Mouse (Mus musculus): ENCODE data around the gene Fam131a.

The Fam131a gene

DNA sequence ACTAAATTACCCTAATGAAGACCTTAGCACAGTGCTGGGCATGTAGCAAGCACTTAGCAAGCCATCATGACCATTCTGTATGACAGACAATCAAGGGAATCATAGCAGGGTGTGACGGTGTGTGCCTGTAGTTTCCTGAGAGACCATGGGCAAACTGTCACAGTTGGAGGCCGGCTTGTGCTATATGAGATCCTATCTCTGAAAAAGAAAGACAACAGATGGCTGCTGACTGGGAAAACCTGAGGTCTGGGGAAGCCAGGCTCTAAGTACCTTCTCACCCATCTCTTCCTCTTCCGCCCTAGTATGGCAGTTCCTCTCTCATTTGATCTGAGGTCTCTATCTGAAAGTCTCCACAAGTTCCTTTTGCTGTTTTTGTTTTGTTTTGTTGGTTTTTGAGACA is 12.7 kb downstream of the Fam131a start:
- POLR2A ChIA-PET: interaction anchor here in 1 of 4 experiments (4.1 kb wide), 1 partner anchor 12 kb away, joined by 17 read pairs; the partner anchor contains the start of genes Clcn2 and Polr2h
- CTCF ChIA-PET: interaction anchor here in 1 of 4 experiments (1.2 kb wide), 1 partner anchor 11 kb away, joined by 4 read pairs; the partner anchor contains the start of genes Clcn2 and Polr2h

DNA sequence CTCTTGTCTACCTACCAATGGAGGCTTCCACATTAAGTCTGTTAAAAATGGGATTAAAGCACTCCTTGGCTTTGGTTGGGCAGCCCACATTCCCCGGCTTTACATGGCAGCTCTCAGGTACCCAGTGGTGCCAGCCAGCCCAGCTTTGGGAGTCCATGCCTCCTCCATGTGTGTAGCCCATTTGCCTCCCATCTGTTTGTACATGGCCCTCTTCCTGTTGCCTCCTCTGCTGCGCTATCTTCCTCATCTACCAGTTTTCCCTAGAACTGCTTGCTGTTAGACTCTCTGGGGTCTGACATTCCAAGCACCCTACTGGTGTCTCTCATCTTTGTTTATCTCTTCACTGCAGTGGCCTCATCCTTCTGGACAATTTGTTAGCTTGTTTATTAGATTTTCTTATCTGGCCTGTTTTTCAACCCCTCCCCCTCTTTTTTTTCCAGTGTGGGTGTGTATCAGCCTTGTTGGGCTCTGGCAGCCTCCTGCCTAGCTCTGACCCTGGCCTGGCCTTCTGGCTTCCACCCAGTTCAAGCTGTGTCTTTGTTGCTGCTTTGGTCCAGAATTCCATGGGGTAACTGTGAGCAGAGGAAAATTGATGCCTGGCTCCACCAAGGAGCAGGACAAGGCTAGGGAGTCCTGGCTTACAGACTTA is 13.5 kb downstream of the Fam131a start:
- CTCF ChIA-PET: interaction anchor here in 2 of 4 experiments (1.2 to 5.6 kb wide), 3 partner anchors 10 to 59 kb away, joined by 3 to 26 read pairs (median 4); partner anchors contain the start of genes Clcn2 (in 1 of the 2) and Polr2h (in 1 of the 2)
- POLR2A ChIA-PET: interaction anchor here in 3 of 4 experiments (0.8 to 4.1 kb wide), 6 partner anchors 11 to 208 kb away, joined by 3 to 17 read pairs (median 3); partner anchors contain the start of genes Clcn2 (in 2 of the 3), Polr2h (in 2 of the 3) and Eif2b5 (in 1 of the 3)

DNA sequence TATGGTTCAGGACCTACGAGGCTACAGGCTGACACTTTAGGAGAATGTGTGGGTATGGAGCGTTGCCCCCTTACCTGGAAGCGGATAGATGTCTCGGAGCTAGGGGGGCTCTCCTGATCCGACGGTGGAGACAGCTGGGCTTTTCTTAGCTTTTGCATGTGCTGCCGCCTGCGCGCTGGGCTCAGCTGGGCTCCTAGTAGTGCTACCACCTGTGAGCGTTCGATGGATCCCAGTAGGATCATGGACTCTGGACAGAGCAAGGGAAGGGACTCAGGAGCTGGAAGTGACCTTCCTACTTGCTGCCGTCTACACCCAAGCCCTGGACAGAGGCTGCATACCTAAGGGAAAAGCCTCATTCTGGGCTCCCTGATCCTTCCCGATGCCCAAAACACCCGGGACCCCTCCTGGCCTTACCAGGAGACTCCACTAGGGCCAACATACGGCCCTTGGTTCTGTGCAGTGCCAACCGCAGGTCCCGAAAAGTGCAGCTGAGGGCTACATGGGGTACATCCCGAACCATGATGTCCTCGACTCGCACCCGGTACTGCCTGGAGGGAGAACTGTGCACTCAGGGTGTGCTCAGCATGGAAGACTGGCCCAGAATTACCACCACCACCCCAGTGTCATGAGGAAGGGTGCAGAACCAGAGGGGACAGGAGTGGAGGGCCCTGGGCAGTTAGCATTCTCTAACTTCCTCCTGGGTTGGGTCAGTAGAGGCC is 15.3 kb downstream of the Fam131a start:
- CTCF ChIA-PET: interaction anchor here in 3 of 4 experiments (0.6 to 5.6 kb wide), 17 partner anchors 7 to 479 kb away, joined by 3 to 30 read pairs (median 5); partner anchors contain the start of genes Clcn2 (in 2 of the 3) and Polr2h (in 2 of the 3)

DNA sequence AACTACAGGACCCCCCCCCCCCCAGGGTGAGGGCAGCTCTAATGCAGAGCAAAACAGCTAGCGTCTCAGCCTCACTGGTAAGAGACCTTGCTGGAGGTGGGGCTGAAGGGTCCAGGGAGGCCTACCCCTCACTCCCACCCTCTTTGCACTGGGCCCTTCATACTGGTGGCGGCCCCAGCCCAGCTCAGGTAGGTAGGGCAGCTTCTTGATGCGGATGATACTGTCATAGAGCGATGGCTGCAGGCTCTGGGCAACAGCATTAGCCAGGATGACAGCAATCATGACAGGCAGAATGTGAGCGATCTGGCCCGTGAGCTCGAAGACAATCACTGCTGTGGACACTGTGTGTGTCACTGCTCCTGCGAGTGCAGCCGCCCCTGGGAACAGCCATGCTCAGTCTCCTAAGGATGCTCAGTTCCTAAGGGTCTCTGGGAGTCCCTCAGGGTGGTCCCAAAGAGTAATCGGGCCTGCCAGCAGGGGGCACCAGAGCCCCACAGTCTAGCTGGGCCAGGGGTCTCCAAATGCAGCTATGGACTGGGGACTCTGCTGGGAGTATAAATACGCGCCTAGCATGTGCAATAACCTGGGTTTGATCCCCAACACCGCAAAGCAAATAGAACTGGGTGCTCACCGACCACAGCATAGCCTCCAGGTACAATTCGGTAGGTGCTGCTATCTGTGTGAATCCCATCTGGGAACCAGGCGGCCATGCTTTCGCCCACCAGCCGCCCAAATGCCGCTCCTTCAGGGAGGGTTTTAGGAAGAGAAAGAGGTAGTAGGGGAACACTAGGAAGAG is 16.1 kb downstream of the Fam131a start:
- ChIA-PET POLR2A (interaction anchor here in 3 of 4 experiments (0.6 to 4.1 kb wide), 16 partner anchors 7 to 211 kb away, joined by 3 to 17 read pairs (median 3); partner anchors contain the start of genes Clcn2 (in 3 of the 3), Polr2h (in 3 of the 3), Dvl3 (in 1 of the 3) and Eif2b5 (in 1 of the 3)), CTCF (interaction anchor here (0.6 to 5.6 kb wide), 26 partner anchors 8 to 490 kb away, joined by 3 to 30 read pairs (median 4); partner anchors contain the start of genes Clcn2 (in 2 of the 4) and Polr2h (in 2 of the 4))

More for the DNA sequence above, 15.3 kb downstream of the Fam131a start:
- POLR2A ChIA-PET: interaction anchor here (0.6 to 4.1 kb wide), 15 partner anchors 8 to 211 kb away, joined by 3 to 17 read pairs (median 3); partner anchors contain the start of genes Clcn2 (in 3 of the 4), Polr2h (in 3 of the 4), Dvl3 (in 1 of the 4) and Eif2b5 (in 1 of the 4)

DNA sequence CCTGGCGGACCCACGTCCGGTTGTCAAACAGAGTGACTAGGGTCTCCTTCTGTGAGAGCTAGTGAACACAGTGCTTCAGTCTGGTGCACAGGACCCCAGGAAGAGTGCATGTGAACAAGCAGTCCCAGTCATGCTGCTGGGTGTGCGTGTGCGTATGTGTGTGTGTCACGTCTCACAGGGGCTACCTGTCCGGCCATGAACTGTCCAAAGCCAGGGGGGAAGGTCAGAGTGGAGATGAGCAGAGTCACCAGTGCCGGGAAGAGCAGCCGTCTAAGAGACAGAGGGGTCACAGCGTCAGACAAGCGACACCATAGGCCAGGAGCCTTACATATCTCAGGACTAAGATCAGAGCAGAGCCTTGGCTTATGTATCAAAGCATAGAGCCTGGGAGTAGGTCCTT is 17.3 kb downstream of the Fam131a start:
- CTCF ChIA-PET: interaction anchor here in 3 of 4 experiments (0.5 to 5.6 kb wide), 17 partner anchors 8 to 789 kb away, joined by 3 to 30 read pairs (median 6); partner anchors contain the start of genes Eef1akmt4 (in 1 of the 3), Eif4g1 (in 1 of the 3) and Gm49333 (in 1 of the 3)

DNA sequence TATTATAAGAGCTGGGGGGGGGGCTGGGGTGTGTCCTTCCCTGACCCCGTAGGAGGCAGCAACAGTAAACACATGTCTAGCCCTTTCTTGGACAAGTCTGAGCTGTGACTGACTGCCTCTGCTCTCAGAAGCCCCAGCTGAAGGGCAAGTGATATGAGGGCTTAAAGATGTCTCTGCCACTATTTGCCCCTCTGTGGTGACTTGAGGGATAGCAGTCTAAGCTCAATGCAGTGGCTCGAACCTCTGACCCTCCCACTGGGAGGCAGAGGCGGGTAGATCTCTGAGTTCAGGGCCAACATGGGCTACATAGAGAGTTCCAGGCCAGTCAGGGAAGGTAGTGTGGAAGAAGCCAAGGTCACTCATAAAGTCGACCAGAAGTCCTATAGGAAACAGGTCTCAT is 17.8 kb downstream of the Fam131a start:
- POLR2A ChIA-PET: interaction anchor here in 3 of 4 experiments (0.7 to 9.0 kb wide), 16 partner anchors 8 to 201 kb away, joined by 3 to 116 read pairs (median 4); partner anchors contain the start of gene Fam131a (in 2 of the 3)

More for the DNA sequence above, 17.3 kb downstream of the Fam131a start:
- POLR2A ChIA-PET: interaction anchor here in 3 of 4 experiments (0.7 to 9.0 kb wide), 16 partner anchors 8 to 201 kb away, joined by 3 to 116 read pairs (median 4); partner anchors contain the start of gene Fam131a (in 2 of the 3)

DNA sequence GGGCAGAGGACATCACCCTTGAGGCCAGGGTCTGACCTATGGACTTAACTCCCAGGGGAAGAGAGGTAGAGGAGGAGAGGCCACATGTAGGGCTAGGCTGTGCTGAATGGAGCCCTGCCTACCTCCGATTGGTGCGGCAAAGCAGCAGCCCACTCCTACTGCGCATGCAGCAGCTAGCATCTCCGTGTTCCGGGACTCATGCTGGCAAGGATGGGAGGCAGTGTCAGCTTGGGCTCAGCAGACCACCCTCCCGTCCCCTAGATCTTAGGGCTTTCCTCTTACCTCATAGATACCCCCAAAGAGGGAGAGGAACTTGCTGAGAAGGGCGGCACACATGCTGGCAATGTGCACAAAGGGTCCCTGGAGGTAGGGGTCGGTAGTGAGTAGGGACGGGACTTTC is 19.1 kb downstream of the Fam131a start:
- POLR2A ChIA-PET: interaction anchor here in 2 of 4 experiments (0.9 to 9.0 kb wide), 9 partner anchors 10 to 164 kb away, joined by 3 to 116 read pairs (median 4); partner anchors contain the start of genes Abcf3 (in 1 of the 2) and Eif4g1 (in 1 of the 2)
- CTCF ChIA-PET: interaction anchor here in 3 of 4 experiments (1.2 to 5.6 kb wide), 4 partner anchors 10 to 53 kb away, joined by 3 to 26 read pairs (median 6); no protein-coding TSS in a partner anchor

More for the DNA sequence above, 17.8 kb downstream of the Fam131a start:
- CTCF ChIA-PET: interaction anchor here (0.5 to 5.6 kb wide), 18 partner anchors 8 to 789 kb away, joined by 3 to 30 read pairs (median 6); partner anchors contain the start of genes Eef1akmt4 (in 1 of the 4), Eif4g1 (in 1 of the 4) and Gm49333 (in 1 of the 4)

DNA sequence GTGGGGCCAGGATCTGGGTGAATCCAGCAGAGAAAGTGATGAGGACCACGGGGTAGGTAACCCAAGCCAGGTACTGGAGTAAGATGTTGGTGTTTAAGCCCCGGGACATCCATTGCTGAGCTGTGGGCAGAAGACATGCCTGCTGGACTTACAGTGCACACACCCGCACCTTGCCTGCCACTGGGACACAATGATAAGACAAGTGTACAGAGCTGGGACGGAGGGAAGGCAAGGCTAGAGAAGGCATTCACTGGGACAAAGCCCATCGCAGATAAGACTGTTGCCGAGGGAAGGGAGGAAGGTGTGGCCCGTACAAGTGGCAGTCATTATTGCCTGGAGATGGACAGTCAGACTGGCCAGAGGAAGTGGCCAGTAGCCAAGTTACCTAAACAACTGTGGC is 19.8 kb downstream of the Fam131a start:
- ChIA-PET POLR2A (interaction anchor here (0.6 to 9.0 kb wide), 14 partner anchors 10 to 651 kb away, joined by 3 to 116 read pairs (median 4); partner anchors contain the start of genes Abcf3 (in 1 of the 4), Eif2b5 (in 1 of the 4) and Eif4g1 (in 1 of the 4)), CTCF (interaction anchor here (0.5 to 3.2 kb wide), 11 partner anchors 8 to 59 kb away, joined by 3 to 9 read pairs (median 3); partner anchors contain the start of gene Fam131a (in 1 of the 4))

DNA sequence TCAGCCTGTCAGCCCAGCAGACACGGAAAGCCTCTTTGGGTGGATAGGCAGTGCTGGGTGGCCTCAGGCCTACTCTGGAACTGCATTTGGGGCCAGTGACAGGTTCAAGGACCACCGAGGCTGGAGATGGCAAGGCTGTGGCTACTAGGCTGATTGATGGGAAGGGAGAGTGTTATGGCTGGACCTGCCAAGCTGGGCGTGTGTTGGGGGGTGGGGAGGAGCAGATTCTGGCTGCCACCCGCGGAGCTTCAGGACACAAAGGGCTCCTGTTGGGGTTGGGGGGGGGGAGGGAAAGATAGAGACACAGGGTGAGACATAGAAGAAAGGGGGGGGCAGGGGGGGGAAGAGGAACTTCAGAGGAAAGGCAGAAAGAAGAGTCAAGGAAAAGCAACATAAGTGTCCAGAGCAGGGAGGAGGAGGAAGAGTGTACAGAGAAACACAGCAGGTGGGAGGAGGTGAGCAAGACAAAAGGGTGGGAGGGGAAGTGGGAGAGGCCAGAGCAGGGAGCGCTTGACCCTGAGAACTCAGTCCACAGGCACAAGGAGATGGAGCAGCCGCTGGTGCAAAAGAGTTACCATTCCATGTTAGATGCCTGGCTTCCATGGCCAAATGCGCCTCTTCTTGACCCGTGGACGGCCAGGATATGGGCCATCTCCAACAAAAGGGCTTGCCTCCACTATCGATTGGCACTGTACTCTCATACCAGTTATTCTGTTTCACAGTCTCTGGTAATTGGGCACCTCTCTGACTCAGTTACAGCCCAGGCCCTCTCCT is 21.5 kb downstream of the Fam131a start:
- CTCF ChIA-PET: interaction anchor here in 3 of 4 experiments (0.6 to 3.8 kb wide), 11 partner anchors 10 to 101 kb away, joined by 3 to 30 read pairs (median 5); no protein-coding TSS in a partner anchor
- POLR2A ChIA-PET: interaction anchor here (0.8 to 9.0 kb wide), 20 partner anchors 10 to 490 kb away, joined by 3 to 116 read pairs (median 8); partner anchors contain the start of genes Camk2n2 (in 2 of the 4), Abcf3 (in 1 of the 4), Alg3 (in 1 of the 4) and Eef1akmt4 (in 1 of the 4)

DNA sequence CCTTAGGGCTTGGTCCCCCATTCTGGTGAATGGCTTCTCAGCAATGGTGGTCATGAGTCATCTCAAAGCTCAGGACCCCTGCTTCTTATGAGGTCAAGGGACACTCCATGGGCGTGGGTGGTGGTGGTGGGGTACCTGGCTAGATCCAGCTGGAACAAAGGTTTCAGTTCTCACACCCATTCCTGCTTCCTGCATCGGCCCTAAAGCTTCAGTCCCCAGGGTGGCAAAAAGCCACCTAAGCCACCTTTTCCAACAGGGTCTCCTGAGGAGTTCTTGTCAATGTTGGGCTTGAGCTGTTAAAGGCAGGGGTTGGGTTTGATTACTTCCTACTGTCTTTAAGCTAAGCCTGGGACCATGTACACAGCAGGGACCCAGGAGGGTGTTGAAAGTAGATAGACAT is 22.1 kb downstream of the Fam131a start:
- ChIA-PET POLR2A (interaction anchor here (0.5 to 9.0 kb wide), 26 partner anchors 9 to 490 kb away, joined by 3 to 116 read pairs (median 6); partner anchors contain the start of genes Camk2n2 (in 2 of the 4), Ephb3 (in 2 of the 4), Abcc5 (in 1 of the 4) and Abcf3 (in 1 of the 4)), CTCF (interaction anchor here (0.5 to 3.8 kb wide), 12 partner anchors 10 to 104 kb away, joined by 3 to 30 read pairs (median 8); partner anchors contain the start of genes Alg3 (in 1 of the 4), Eef1akmt4 (in 1 of the 4) and Gm49333 (in 1 of the 4))

DNA sequence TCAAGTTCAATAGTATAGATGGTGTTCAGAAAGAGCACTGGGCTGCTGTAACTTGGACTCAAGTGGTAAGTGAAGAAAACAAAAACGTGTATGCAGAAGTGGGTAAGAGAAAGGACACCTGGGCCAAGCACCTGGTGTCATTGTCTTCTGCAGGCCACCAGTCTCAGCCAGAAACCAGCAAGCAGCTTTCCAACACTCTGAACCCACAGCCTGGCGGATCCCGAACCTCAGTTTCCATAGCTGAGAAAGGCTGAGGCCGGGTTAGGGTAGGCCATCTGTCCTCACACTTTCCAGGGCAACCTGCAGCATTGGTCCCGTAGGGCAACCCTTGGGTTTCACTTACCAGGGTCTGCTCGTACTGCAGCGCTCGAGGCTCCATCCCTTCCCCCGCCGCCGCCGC is 22.5 kb downstream of the Fam131a start:
- POLR2A ChIA-PET: interaction anchor here (0.5 to 9.0 kb wide), 26 partner anchors 9 to 489 kb away, joined by 3 to 116 read pairs (median 6); partner anchors contain the start of genes Camk2n2 (in 2 of the 4), Ephb3 (in 2 of the 4), Abcc5 (in 1 of the 4) and Abcf3 (in 1 of the 4)
- CTCF ChIA-PET: interaction anchor here (0.5 to 3.8 kb wide), 15 partner anchors 9 to 677 kb away, joined by 3 to 30 read pairs (median 7); partner anchors contain the start of genes Alg3 (in 1 of the 4), Eef1akmt4 (in 1 of the 4) and Gm49333 (in 1 of the 4)

DNA sequence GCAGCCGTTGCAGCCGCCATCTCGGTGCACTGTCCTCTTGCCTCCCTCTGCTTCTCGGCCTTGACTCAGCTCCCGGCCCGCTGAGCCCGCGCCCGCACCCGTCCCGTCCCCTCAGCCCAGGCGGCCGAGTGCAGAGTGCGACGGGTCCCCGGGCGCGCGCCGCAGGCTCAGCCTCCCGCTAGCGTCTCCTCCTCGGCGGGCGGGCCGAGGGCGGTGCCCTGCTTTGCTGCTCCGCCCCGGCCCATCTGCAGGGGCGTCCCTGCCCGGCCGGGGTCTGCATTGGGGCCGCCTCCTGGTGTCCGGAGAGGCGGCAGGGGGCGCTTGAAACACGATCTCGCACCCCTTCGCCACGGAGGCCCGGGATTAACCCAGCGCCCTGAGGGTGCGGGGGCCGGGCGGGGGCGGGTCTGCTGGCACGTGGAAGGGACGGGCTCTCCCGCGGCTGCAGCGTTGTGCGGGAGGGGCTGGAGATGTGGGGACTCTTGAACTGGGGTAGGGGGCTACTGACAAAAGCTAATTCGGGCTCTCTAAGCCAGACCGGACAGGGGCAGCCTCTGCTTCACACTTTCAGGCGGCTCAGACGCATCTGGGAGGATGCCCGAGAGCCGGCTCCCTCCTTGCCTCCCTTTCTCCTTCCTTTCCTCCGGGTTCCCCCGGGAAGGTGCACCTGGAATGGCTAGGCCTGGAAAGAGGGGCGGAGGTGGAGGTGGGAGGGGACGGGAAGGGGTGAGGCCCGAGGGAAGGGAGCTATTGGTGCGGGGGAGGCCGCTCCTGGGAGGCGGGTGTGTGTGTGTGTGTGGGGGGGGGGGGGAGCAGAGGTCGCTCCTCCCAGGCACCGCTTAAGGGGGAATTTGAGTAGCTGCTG is 23.2 kb downstream of the Fam131a start:
- ChIA-PET CTCF (interaction anchor here (0.5 to 3.8 kb wide), 32 partner anchors 10 to 676 kb away, joined by 3 to 30 read pairs (median 5); partner anchors contain the start of genes Thpo (in 2 of the 4), Alg3 (in 1 of the 4), Ap2m1 (in 1 of the 4) and Eef1akmt4 (in 1 of the 4)), POLR2A (interaction anchor here (0.6 to 9.0 kb wide), 89 partner anchors 8 to 1445 kb away, joined by 3 to 116 read pairs (median 5); partner anchors contain the start of genes Abcf3 (in 3 of the 4), Abcc5 (in 2 of the 4), Alg3 (in 2 of the 4) and Ap2m1 (in 2 of the 4))

DNA sequence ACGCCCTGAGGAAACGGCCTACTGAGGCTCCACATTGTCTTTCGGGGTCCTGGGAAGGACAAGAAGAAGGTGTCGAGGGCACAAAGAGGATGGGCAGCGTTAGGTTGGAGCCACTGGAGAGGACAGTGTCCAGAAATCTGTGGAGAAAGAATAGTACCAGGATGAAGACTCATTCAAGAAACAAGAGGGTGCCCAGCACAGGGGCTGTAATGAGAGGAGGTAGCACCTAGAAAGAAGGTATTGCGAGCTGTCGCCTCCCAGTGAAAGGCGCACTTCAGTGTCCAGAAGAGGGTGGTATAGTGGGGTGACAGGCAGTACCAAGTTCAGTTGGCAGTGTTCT is 23.8 kb downstream of the Fam131a start:
- POLR2A ChIA-PET: interaction anchor here (0.6 to 9.0 kb wide), 93 partner anchors 9 to 1445 kb away, joined by 3 to 116 read pairs (median 5); partner anchors contain the start of genes Abcf3 (in 3 of the 4), Abcc5 (in 2 of the 4), Alg3 (in 2 of the 4) and Ap2m1 (in 2 of the 4)
- CTCF ChIA-PET: interaction anchor here (0.6 to 3.8 kb wide), 40 partner anchors 8 to 834 kb away, joined by 3 to 30 read pairs (median 4); partner anchors contain the start of genes Thpo (in 2 of the 4), Ap2m1 (in 1 of the 4) and Ephb3 (in 1 of the 4)
